Mouse (Mus musculus): ENCODE measurements around the gene Chmp2a.

DNA sequence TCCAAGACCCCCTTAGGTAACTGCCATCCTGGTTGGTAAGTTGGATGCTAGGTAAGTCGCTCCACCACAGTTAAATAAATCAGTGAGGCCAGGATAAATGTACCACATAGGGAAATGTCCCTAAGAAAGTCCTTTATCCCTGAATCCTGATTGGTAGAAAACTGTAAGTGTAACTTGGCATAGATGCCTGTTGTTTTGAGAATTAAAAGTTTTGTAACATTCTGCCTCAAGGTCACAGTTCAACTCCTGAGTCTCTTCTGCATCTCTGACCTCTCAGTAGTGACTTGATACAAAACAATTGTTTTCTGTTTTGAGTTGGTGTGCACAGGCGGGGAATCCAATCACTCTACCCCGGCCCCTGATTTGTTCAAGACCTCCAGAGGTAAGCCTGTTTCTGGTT is 35.8 kb downstream of the Chmp2a start, which contains the start of gene Trim28:
- TF ChIP-seq CTCF (IDR thresholded peaks at IDR 0.05; ENCODE audit: borderline replicate concordance, insufficient read depth, low read length) (no peak), POLR2A (IDR thresholded peaks at IDR 0.05; ENCODE audit: low read depth, low read length) (no peak)

All from embryonic fibroblast, embryonic 13.5 days (primary cell).